Mouse (Mus musculus) olfactory bulb, adult 2 months (tissue): ENCODE measurements around the gene Gm10490.

Experiments used
- CTCF ChIP-seq: fragments of 200-500 bp; IDR thresholded peaks from 2 replicates; pipeline ENCODE4 v1.5.1; 2012; ENCODE audit warnings: low read depth, mild to moderate bottlenecking, low read length, moderate library complexity; ENCODE audit not compliant: insufficient read depth
- POLR2A ChIP-seq: fragments of 200-500 bp; IDR thresholded peaks from 2 replicates; pipeline ENCODE4 v1.6.1; 2012; ENCODE audit warnings: mild to moderate bottlenecking, low read depth, low read length, moderate library complexity; ENCODE audit not compliant: insufficient read depth

DNA sequence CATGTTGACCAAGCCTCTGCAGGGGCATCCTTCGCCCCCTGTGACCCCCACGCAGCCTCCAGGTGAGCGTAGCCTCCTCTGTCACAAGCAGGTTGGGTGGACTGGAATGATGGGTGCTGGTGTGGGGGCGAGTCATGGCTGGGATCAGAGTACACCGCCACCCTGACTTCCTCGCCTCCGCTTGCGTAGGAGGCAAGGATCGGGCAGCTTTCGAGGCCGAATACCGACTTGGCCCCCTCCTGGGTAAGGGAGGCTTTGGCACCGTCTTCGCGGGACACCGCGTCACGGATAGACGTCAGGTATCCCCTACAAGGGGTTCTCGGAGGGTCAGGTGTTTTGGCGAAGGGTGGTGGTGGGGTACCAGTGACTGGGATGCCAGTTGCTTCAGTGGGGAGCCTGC, 30.8 kb upstream of the Gm10490 start:
- TF ChIP-seq POLR2A = no peak
- TF ChIP-seq CTCF = no peak
